Mouse (Mus musculus) intestine, embryonic 16.5 days (tissue): Measurements from ENCODE around the gene Avpr2. TPM values are rescaled to one million over a fixed set of nuclear protein-coding genes. Genes with fewer than 3 reads are reported as not detected.

Experiments
- ATAC-seq: fragments of 200-750 bp; cut with Nextera tagmentation; 2 replicates; pipeline ENCODE4 v1.8.0; 2017; ENCODE audit warnings: moderate TSS enrichment, moderate library complexity
- H3K27ac ChIP-seq: fragments of 300-500 bp; sonication (generic); 2 replicates; pipeline ENCODE4 v1.5.1; 2014; ENCODE audit warnings: mild to moderate bottlenecking, low read length
- H3K27me3 ChIP-seq: fragments of 300-500 bp; sonication (generic); replicated peaks from 2 replicates; pipeline ENCODE4 v1.6.1; 2014; ENCODE audit warnings: low read length, control low read depth, mixed read lengths; ENCODE audit not compliant: control insufficient read depth, insufficient read depth
- H3K36me3 ChIP-seq: fragments of 300-500 bp; sonication (generic); 2 replicates; pipeline ENCODE4 v1.6.1; 2014; ENCODE audit warnings: low read length, control low read depth; ENCODE audit not compliant: control insufficient read depth, insufficient read depth
- H3K4me1 ChIP-seq: fragments of 300-500 bp; sonication (generic); 2 replicates; pipeline ENCODE4 v1.6.1; 2014; ENCODE audit warnings: low read length, control low read depth, mixed read lengths; ENCODE audit not compliant: control insufficient read depth, insufficient read depth
- H3K4me2 ChIP-seq: fragments of 300-500 bp; sonication (generic); 2 replicates; pipeline ENCODE4 v1.6.1; 2014; ENCODE audit warnings: low read depth, low read length, control low read depth
- H3K4me3 ChIP-seq: fragments of 300-500 bp; sonication (generic); 2 replicates; pipeline ENCODE4 v1.5.1; 2014; ENCODE audit warnings: mild to moderate bottlenecking, low read length
- H3K9ac ChIP-seq: fragments of 300-500 bp; sonication (generic); 2 replicates; pipeline ENCODE4 v1.6.1; 2014; ENCODE audit warnings: low read depth, low read length
- H3K9me3 ChIP-seq: fragments of 300-500 bp; sonication (generic); 2 replicates; pipeline ENCODE4 v1.6.1; 2016; ENCODE audit warnings: low read length, control low read depth; ENCODE audit not compliant: control insufficient read depth
- WGBS: fragments of 180-500 bp; shearing (Covaris S2); extraction: QIAGEN DNeasy Blood & Tissue Kit; methylation state at CpG from one replicate; pipeline ENCODE4 v1.1.7; 2014; 5-methylcytosine and 5-hydroxymethylcytosine counted together
- polyA plus RNA-seq: library from polyadenylated mRNA; unstranded; fragments of >200 nt; fragmentation: Nextera tagmentation; extraction: Ambion mirVana; gene quantifications from 2 replicates; pipeline ENCODE4 v1.2.1, GENCODE M21; 2015

Gene Avpr2
- 0.06 and 0.17 TPM in 2 replicates for polyA plus RNA-seq

- Histone ChIP-seq H3K9me3 (no peaks in the 10 kb centered on the region), H3K27ac (no peak within 1 kb of the TSS), H3K4me1 (no peaks in the 10 kb centered on the region), H3K4me3 (no peak within 1 kb of the TSS), H3K4me2 (no peak within 1 kb of the TSS), H3K9ac (no peak within 1 kb of the TSS), H3K36me3 (no peaks in the 10 kb centered on the region), H3K27me3 (no peaks in the 10 kb centered on the region)
- WGBS, result 66% methylated on average over 6 of the region's 6 CpGs
- ATAC-seq, result no peak
Observed at GRCm38 (mm10) chrX:73891551-73892152, at the start of gene Avpr2. Gene Avpr2 (plus strand): TSS chrX:73892102.

GRCm38 (mm10) chrX:73854326-73855086 lies 37.4 kb upstream of the Avpr2 start:
- H3K4me2 ChIP-seq, result no peak overlapping the region
- H3K4me3 ChIP-seq, result no peak overlapping the region
- 81% methylated on average over 9 of the region's 9 CpGs for WGBS
- no peaks in the 10 kb centered on the region for H3K36me3 ChIP-seq
- H3K27ac ChIP-seq, result no peak overlapping the region
- H3K4me1 ChIP-seq, result no peaks in the 10 kb centered on the region
- ATAC-seq, result no peak
- no peaks in the 10 kb centered on the region for H3K9me3 ChIP-seq
- no peaks in the 10 kb centered on the region for H3K27me3 ChIP-seq
- H3K9ac ChIP-seq, result no peak overlapping the region

- Histone ChIP-seq H3K4me2 (no peak overlapping the region), H3K4me3 (no peak overlapping the region), H3K27ac (no peak overlapping the region), H3K9ac (no peak overlapping the region), H3K9me3 (no peaks in the 10 kb centered on the region), H3K27me3 (no peaks in the 10 kb centered on the region), H3K36me3 (no peaks in the 10 kb centered on the region), H3K4me1 (no peaks in the 10 kb centered on the region)
- 70% methylated on average over 3 of the region's 3 CpGs for WGBS
- no peak for ATAC-seq
Observed at GRCm38 (mm10) chrX:73855087-73855408, 36.9 kb upstream of the Avpr2 start.

DNA sequence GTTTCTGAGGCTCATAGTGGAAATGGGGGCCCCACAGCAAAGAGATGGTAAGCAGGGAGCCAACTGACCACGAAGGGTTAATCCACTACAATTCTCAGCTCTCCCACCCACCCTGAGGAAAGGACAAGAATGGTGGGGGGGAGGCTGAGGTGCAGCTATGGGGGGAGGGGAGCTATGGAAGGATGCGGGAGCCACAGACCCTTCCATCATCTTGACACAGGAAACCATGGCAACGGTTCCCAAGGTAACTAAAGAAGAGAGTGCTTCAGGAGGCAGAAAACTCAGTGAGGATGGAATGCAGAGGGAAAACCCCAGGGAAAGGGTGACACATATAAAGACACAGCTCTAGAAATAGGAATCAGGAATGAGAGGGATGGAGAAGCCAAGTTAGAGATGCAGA lies 27.2 kb upstream of the Avpr2 start:
- no peak overlapping the region for H3K27ac ChIP-seq
- 52% methylated on average over 3 of the region's 3 CpGs for WGBS
- ATAC-seq, result no peak
- no peaks in the 10 kb centered on the region for H3K36me3 ChIP-seq
- no peaks in the 10 kb centered on the region for H3K9me3 ChIP-seq
- H3K4me2 ChIP-seq, result no peak overlapping the region
- no peak overlapping the region for H3K4me3 ChIP-seq
- H3K9ac ChIP-seq, result no peak overlapping the region
- 0 out of 2 replicates have a peak, but pooled peaks cover 3% of the 10 kb centered on the region for H3K27me3 ChIP-seq
- H3K4me1 ChIP-seq, result no peaks in the 10 kb centered on the region

DNA sequence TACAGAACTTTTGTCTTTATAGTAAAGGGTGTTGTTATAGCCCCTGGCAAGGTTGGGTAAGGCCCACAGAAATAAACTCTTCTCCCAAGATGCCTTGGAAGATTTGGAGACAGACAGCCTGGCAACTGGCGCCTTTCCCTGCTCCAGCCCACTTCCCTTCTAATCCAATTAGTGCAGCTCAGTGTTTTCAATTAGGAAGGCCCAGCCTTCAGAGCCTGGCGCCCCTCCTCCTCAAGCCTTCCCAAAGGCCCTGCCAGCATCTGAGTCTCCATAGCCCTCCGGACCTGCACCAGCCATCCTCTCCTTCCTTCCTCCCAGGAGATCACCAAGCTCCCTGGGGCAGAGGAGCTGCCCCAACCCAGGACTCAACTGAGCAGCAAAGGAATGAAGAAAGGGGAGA lies 24.6 kb upstream of the Avpr2 start:
- Histone ChIP-seq H3K27ac (no peak overlapping the region), H3K36me3 (no peaks in the 10 kb centered on the region), H3K9ac (no peak overlapping the region), H3K9me3 (no peaks in the 10 kb centered on the region), H3K27me3 (0 out of 2 replicates have a peak, but pooled peaks cover 3% of the 10 kb centered on the region), H3K4me3 (no peak overlapping the region), H3K4me1 (no peaks in the 10 kb centered on the region), H3K4me2 (no peak overlapping the region)
- no peak for ATAC-seq
- 35% methylated on average over 3 of the region's 3 CpGs for WGBS

- H3K4me1 ChIP-seq, result no peaks in the 10 kb centered on the region
- 72% methylated on average over 1 of the region's 1 CpGs for WGBS
- H3K36me3 ChIP-seq, result no peaks in the 10 kb centered on the region
- H3K9ac ChIP-seq, result no peak overlapping the region
- H3K4me3 ChIP-seq, result no peak overlapping the region
- no peak overlapping the region for H3K27ac ChIP-seq
- H3K4me2 ChIP-seq, result no peak overlapping the region
- H3K9me3 ChIP-seq, result no peaks in the 10 kb centered on the region
- ATAC-seq, result no peak
- 0 out of 2 replicates have a peak, but pooled peaks cover 3% of the 10 kb centered on the region for H3K27me3 ChIP-seq
Observed at GRCm38 (mm10) chrX:73867852-73868251, 24.1 kb upstream of the Avpr2 start.

DNA sequence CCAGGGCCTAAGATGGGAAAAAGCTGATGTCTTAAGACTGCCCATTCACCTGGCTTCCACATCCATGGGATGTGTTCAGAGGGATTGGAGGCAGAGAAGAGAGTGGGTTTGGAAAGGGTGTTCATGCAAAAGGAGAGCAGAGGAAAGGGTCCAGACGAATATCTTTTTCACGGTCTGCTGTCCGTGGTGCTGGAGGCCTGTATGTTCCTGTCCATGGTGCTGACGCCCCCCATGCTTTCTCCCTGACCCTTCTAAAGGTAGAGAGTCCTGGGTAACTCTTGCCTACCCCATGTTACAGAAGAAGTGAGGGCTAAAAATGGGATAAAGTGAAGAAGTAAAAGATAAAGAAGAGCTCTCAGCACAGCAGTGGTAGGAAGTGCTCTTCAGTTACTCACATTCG lies 22.6 kb upstream of the Avpr2 start:
- Histone ChIP-seq H3K9ac (no peak overlapping the region), H3K27me3 (0 out of 2 replicates have a peak, but pooled peaks cover 3% of the 10 kb centered on the region), H3K27ac (no peak overlapping the region), H3K36me3 (no peaks in the 10 kb centered on the region), H3K4me2 (no peak overlapping the region), H3K4me3 (no peak overlapping the region), H3K9me3 (no peaks in the 10 kb centered on the region), H3K4me1 (no peaks in the 10 kb centered on the region)
- WGBS, result 14% methylated on average over 5 of the region's 5 CpGs
- ATAC-seq, result no peak

DNA sequence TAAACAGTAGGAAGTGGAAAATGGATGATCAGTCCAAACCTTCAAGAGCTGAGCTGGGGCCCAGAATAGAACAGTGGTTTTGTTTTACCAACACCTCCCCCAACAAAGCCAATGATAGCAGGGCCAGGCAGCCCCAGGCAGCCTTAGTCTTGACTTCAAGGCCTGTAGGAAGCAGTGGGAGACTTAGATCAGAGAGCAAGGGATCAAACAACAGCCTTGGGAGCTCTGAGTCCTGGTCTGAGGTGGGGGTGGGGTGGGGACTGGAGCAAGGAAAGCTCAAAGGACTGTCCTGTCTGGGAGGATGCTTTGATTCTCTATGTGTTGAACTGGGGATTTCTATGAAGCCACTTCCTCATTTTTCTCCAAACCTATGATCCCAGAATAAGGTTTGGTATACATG lies 20.4 kb upstream of the Avpr2 start:
- Histone ChIP-seq H3K9ac (no peak overlapping the region), H3K27me3 (0 out of 2 replicates have a peak, but pooled peaks cover 3% of the 10 kb centered on the region), H3K4me3 (no peak overlapping the region), H3K4me1 (no peaks in the 10 kb centered on the region), H3K9me3 (no peaks in the 10 kb centered on the region), H3K27ac (no peak overlapping the region), H3K36me3 (no peaks in the 10 kb centered on the region), H3K4me2 (no peak overlapping the region)
- no peak for ATAC-seq

DNA sequence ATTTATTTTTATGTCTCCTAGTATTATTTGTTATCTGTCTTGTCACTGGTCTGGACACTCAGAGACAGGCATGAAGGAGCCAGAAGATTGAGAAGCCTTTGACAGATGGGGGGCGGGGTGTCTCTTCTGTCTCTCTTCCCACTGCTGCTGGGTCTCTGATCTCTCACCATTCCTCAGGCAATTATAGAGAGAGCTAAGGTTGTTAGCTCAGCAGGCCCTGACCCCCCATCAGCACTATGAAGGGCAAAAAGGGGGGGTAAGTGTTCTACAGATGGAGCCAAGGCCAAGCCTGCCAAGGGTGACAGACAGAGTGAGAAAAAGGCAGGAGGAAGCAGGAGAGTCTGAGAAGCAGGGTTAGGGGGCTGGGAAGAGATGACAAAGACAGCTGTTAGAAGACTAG lies 19.9 kb upstream of the Avpr2 start:
- H3K36me3 ChIP-seq, result no peaks in the 10 kb centered on the region
- H3K27me3 ChIP-seq, result 0 out of 2 replicates have a peak, but pooled peaks cover 3% of the 10 kb centered on the region
- no peak overlapping the region for H3K27ac ChIP-seq
- no peaks in the 10 kb centered on the region for H3K4me1 ChIP-seq
- H3K4me3 ChIP-seq, result no peak overlapping the region
- no peak overlapping the region for H3K4me2 ChIP-seq
- no peak for ATAC-seq
- no peak overlapping the region for H3K9ac ChIP-seq
- no peaks in the 10 kb centered on the region for H3K9me3 ChIP-seq
- 63% methylated on average over 1 of the region's 1 CpGs for WGBS
